Mouse (Mus musculus): ENCODE results near the gene Matn4.

Gene Matn4

GRCm38 (mm10) chr2:164436215-164436913 is 31.4 kb upstream of the Matn4 start:
- no peak for DNase-seq (ENCODE audit: low spot score in 2 of 2)

GRCm38 (mm10) chr2:164435216-164436090 is 30.5 kb upstream of the Matn4 start:
- DNase-seq (ENCODE audit: low spot score in 2 of 2) = no peak

GRCm38 (mm10) chr2:164434681-164435080 is 29.7 kb upstream of the Matn4 start:
- DNase-seq (ENCODE audit: low spot score in 2 of 2) = no peak

- DNase-seq (ENCODE audit: low spot score in 2 of 2) = no peak
Observed at GRCm38 (mm10) chr2:164433278-164433895, 28.4 kb upstream of the Matn4 start.

GRCm38 (mm10) chr2:164432541-164433191 is 27.7 kb upstream of the Matn4 start:
- DNase-seq (ENCODE audit: low spot score in 2 of 2) = no peak

- DNase-seq (ENCODE audit: low spot score in 2 of 2) = no peak
Observed at GRCm38 (mm10) chr2:164431676-164432465, 26.9 kb upstream of the Matn4 start.

- no peak for DNase-seq (ENCODE audit: low spot score in 2 of 2)
Observed at GRCm38 (mm10) chr2:164430697-164431096, 25.7 kb upstream of the Matn4 start.

GRCm38 (mm10) chr2:164429881-164430615 is 25.1 kb upstream of the Matn4 start:
- no peak for DNase-seq (ENCODE audit: low spot score in 2 of 2)

GRCm38 (mm10) chr2:164428451-164428850 is 23.5 kb upstream of the Matn4 start:
- DNase-seq (ENCODE audit: low spot score in 2 of 2) = no peak

- no peak for DNase-seq (ENCODE audit: low spot score in 2 of 2)
Observed at GRCm38 (mm10) chr2:164426952-164427351, 22.0 kb upstream of the Matn4 start.

GRCm38 (mm10) chr2:164426121-164426520 is 21.2 kb upstream of the Matn4 start:
- DNase-seq (ENCODE audit: low spot score in 2 of 2) = no peak

- no peak for DNase-seq (ENCODE audit: low spot score in 2 of 2)
Observed at GRCm38 (mm10) chr2:164425401-164425800, 20.4 kb upstream of the Matn4 start.

GRCm38 (mm10) chr2:164424406-164424805 is 19.4 kb upstream of the Matn4 start:
- no peak for DNase-seq (ENCODE audit: low spot score in 2 of 2)

GRCm38 (mm10) chr2:164423464-164423863 is 18.5 kb upstream of the Matn4 start:
- no peak for DNase-seq (ENCODE audit: low spot score in 2 of 2)

- DNase-seq (ENCODE audit: low spot score in 2 of 2) = no peak
Observed at GRCm38 (mm10) chr2:164422675-164423393, 17.9 kb upstream of the Matn4 start.

- no peak for DNase-seq (ENCODE audit: low spot score in 2 of 2)
Observed at GRCm38 (mm10) chr2:164421979-164422378, 17.0 kb upstream of the Matn4 start.

- no peak for DNase-seq (ENCODE audit: low spot score in 2 of 2)
Observed at GRCm38 (mm10) chr2:164421306-164421705, 16.3 kb upstream of the Matn4 start.

- no peak for DNase-seq (ENCODE audit: low spot score in 2 of 2)
Observed at GRCm38 (mm10) chr2:164419489-164419888, 14.5 kb upstream of the Matn4 start.

GRCm38 (mm10) chr2:164418308-164418875 is 13.4 kb upstream of the Matn4 start:
- no peak for DNase-seq (ENCODE audit: low spot score in 2 of 2)
